Mouse (Mus musculus) MN1 (cell line): ENCODE measurements around the gene Ube2d3.

Experiments used
- DNase-seq: peaks from one replicate; pipeline ENCODE4 v3.0.0-alpha.2; 2016; ENCODE audit warnings: low spot score

The Ube2d3 gene

GRCm38 (mm10) chr3:135437758-135438495, at the start of gene Ube2d3:
TSS of gene Ube2d3 (plus strand) at chr3:135438149.
- peak; percentile 98 for DNase-seq

GRCm38 (mm10) chr3:135393186-135393585, 44.8 kb upstream of the Ube2d3 start:
- DNase-seq: no peak

GRCm38 (mm10) chr3:135395085-135395484, 42.9 kb upstream of the Ube2d3 start:
- no peak for DNase-seq

GRCm38 (mm10) chr3:135396081-135396480, 41.9 kb upstream of the Ube2d3 start:
- no peak for DNase-seq

GRCm38 (mm10) chr3:135397112-135397511, 40.8 kb upstream of the Ube2d3 start:
- DNase-seq: no peak

GRCm38 (mm10) chr3:135402201-135402658, 35.7 kb upstream of the Ube2d3 start:
- peak; percentile 80 for DNase-seq

- no peak for DNase-seq
Measured at GRCm38 (mm10) chr3:135403211-135403610, 34.7 kb upstream of the Ube2d3 start.

- no peak for DNase-seq
Measured at GRCm38 (mm10) chr3:135403856-135404255, 34.1 kb upstream of the Ube2d3 start.

GRCm38 (mm10) chr3:135404599-135404998, 33.4 kb upstream of the Ube2d3 start:
- DNase-seq: peak; percentile 62

- no peak for DNase-seq
Measured at GRCm38 (mm10) chr3:135407351-135407750, 30.6 kb upstream of the Ube2d3 start.

GRCm38 (mm10) chr3:135409219-135409618, 28.7 kb upstream of the Ube2d3 start:
- no peak for DNase-seq

- no peak for DNase-seq
Measured at GRCm38 (mm10) chr3:135411056-135411455, 26.9 kb upstream of the Ube2d3 start.

- DNase-seq: no peak
Measured at GRCm38 (mm10) chr3:135411824-135412223, 26.1 kb upstream of the Ube2d3 start.

GRCm38 (mm10) chr3:135417245-135417644, 20.7 kb upstream of the Ube2d3 start:
- DNase-seq: no peak

- DNase-seq: no peak
Measured at GRCm38 (mm10) chr3:135417799-135418198, 20.1 kb upstream of the Ube2d3 start.

GRCm38 (mm10) chr3:135420542-135421309, 17.2 kb upstream of the Ube2d3 start:
- DNase-seq: no peak

- DNase-seq: no peak
Measured at GRCm38 (mm10) chr3:135421310-135421594, 16.7 kb upstream of the Ube2d3 start.

GRCm38 (mm10) chr3:135422232-135422855, 15.6 kb upstream of the Ube2d3 start:
- no peak for DNase-seq

GRCm38 (mm10) chr3:135422856-135423607, 14.9 kb upstream of the Ube2d3 start:
- peak; percentile 90 for DNase-seq

- DNase-seq: no peak
Measured at GRCm38 (mm10) chr3:135423608-135424212, 14.2 kb upstream of the Ube2d3 start, which contains the start of gene Cisd2. TSS of gene Cisd2 (minus strand) at chr3:135423925.

GRCm38 (mm10) chr3:135436901-135437616, 890 bp upstream of the Ube2d3 start:
- no peak for DNase-seq
